Mouse (Mus musculus): ENCODE results near the gene Actc1. TPM values are rescaled to one million over a fixed set of nuclear protein-coding genes. Genes with fewer than 3 reads are reported as not detected.

Gene Actc1
- total RNA-seq (2015) (not detected in 2 replicates), total RNA-seq (2017) (not detected in 2 replicates)

DNA sequence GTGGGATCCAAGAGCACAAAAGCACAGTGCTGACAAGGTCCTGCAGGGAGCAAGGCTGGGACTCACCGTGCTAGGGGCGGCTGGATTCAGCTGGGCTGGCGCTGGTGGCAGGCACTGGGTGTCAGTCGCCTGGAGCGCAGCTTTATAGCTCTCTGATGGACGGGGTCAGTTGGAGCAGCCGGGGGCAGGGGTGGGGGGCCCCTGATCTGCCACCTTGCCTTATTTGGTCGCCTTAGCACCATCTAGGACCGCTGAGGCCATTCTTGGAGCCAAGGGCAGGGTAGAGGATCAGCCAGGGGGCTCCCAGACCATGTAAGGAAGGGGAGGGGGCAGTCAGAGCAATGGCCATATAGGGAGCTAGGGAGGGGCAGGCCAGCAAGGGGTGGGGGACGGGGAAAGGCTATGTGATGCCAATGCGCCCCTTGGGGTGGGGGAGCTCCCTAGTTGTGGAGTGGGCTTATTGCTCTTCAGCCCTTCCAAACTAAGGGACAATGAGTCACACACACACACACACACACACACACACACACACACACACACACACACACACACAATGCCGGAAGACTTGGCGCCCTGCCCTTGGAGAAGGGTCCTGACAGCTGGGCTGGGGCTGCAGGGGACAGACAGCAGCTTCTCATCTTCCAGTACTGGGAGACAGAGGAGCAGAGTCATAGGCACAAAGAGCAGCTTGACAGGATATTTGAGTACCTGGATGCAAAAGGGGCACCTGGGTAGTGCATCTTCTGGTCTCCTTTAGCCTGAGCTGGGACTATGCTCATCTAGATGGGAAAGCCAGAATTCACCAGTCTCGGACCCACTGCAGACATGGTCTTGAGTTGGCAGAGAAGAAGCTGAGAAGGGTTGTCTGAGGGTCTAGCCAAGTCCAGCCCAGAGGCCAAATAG, at the start of gene Actc1:
Gene Actc1 (minus strand): TSS at position 853 of the 903 bp plus-strand sequence.
- ATAC-seq (replicated peaks; ENCODE audit: poor library complexity) = no peak

DNA sequence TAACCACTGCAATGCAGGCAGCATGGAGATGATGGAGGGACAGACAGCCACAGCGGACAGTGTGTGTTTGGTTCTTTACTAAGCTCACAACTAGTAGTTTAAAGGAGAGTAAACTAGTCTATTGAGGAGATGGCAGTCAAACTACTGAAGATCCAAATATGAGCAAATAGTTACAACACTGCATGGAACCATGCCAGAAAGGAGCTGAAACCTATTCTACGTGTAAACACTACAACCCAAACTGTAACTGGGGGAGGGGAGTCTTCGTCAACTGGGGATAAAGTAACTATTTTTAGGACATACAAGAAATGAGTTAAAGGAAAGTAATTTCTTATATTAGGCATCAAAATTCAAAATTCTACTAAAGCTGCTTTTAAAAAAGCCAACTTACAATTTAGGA, 49.1 kb upstream of the Actc1 start:
- no peak for ATAC-seq (replicated peaks; ENCODE audit: poor library complexity)

DNA sequence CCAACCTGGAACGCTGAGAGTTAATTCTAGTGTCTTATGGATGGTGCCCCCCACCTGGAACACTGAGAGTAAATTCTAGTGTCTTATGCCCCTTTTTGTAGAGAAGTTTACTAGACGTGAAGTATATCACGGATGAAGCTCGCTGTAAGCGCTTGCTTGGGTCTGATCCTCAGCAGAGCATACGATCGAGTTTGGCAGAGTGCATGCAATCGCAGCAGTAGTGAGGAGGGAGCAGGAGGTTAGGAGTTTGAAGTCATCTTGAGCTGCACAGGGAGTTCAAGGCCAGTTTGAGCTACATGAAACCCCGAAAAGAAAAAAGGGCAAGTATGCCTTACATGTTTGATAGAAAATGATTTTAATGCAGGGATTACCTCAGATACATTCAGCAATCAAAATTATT, 47.5 kb upstream of the Actc1 start:
- ATAC-seq (replicated peaks; ENCODE audit: poor library complexity) = no peak

DNA sequence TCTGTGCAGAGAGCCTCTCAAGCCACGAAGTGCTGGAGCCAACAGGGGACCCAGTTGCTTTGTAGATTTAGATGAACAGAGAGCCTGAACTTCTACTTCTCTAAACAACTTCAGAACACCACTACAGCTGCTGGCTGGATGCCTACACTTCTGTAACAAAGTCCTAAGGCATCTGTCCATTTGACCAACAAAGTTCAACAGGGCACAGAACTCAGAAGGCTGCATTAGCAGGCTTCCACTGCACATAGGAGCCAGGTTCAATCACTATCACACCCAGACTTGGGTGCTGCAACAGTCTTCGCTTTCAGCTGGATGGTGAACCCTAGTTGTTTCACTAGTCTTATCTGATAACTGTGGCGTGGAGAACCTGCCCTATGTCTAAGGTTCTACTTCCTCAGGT, 46.5 kb upstream of the Actc1 start:
- ATAC-seq (replicated peaks; ENCODE audit: poor library complexity) = no peak

DNA sequence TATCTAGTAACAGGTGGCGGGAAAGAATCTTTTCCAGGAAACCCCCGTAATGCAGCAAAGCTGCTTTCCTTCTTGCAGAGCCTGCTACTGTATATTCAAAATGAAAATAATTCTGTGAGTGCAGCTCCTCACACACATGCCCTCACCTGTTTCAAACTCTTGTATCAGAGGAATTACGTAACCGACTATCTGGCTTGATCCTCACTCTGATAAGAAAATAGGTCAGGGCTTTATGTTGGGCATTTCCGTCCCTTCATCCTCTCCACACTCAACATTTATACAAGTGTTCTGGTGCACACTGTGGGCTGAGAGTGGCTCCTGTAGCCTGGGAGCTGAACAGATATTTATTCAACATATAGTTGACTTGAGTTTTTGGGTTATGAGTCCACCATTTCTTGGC, 45.8 kb upstream of the Actc1 start:
- ATAC-seq (replicated peaks; ENCODE audit: poor library complexity) = no peak

DNA sequence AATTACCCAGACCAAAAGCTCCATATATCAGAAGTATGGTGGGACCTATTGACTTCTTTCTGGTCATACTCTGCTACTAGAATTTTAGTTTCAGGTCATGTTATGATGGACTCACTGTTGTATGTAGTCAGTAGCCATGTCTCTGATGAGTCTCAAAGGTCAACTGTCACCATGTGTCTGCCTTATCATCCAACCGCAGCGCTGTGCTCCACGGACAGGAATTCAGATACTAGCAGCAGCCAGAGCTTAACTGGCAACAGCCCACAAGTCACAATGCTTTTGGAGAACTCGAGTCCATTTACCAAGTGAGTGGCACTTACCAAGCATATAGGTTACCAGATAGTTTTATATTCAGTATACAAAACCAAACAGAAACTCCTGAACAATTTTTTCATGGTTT, 44.3 kb upstream of the Actc1 start:
- peak; percentile 57 for ATAC-seq (replicated peaks; ENCODE audit: poor library complexity)

DNA sequence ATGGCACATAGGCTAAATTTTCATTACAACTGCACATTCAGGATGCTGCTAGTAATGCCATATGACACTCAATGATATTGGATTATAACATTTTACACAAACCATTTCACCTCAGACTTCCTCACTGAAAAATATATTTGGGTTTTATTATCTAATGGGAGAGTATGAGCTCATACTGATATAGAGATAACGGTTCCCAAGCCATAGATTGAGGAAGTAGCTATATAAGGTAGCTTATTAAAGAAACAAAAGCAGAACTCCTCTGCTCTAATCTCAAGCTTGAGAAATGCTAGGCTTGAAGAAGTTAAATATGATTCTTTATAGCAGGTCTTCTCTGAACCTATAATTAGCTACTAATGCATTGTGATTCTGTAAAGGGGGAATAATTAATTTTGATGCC, 43.2 kb upstream of the Actc1 start:
- ATAC-seq (replicated peaks; ENCODE audit: poor library complexity) = peak; percentile 60

DNA sequence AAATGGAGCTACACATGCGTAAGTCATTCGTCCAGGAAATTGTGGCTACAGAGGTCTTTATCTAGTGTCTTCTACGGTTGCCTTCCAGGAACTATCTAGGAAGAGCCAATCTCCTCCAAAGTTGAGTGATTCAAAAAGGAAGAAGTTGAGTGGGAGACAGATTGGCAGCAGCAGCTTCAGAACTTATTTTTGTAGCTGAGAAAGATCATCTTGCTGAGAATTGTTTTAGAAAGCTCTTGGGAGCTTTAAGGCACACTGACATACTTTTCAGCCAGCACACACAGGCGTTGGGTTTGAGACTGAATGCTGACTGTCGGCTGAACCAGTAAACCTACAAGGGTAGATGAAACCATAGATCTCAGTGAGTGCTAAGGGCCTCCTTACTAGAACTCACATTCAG, 42.0 kb upstream of the Actc1 start:
- no peak for ATAC-seq (replicated peaks; ENCODE audit: poor library complexity)

DNA sequence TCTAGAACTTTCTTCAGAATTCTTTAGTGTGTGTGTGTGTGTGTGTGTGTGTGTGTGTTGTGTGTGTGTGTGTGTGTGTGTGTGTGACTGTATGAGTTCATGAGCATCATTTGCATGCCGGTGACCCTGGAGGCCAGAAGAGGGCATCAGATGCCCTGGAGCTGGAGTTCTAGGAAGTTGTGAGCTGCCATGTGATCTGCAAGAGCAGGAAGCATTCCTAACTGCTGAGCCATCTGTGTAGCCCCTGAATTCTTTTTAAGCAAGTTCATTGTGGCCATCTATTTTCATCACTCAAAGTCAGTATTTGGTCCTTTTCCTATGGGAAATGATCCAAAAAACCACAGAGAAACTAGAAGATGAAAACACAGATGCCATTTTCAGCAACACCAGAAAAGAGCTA, 41.3 kb upstream of the Actc1 start:
- ATAC-seq (replicated peaks; ENCODE audit: poor library complexity) = no peak

DNA sequence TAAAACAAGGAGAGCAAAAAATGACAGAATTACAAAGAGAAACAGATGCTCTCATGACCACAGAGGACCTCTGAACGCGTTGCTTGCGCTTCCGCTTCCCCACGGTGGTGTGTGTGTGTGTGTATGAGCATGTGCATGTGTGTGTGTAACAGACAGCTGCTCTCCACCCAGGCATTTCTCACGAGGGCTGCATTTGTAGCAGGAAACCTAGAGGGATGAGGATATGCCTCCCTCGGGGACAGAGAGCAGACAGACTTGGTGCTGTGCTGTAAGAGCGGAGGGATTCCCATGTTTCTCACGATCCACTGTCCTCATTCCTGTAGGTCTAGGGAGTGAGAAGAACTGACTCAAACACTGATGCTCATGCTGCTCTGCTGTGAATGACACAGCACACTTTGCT, 40.2 kb upstream of the Actc1 start:
- ATAC-seq (replicated peaks; ENCODE audit: poor library complexity) = no peak

DNA sequence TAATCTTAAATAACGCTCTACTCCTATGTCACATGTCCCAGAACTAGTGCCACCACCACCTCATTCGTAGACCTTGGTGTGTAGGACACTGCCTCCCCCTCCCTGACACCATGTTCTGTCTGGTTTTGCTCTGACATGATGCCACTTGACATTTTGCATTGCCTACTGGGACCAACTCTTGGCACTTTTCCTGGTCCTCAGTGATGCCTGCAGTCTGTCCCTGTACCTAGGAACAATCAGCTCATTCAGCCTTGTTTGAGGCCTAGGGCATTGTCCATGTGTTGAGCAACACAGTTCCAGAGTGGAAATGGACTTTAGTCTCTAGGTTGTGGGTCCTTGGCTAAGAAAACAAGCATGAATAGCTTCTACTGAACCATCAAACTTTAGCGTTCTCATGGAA, 36.5 kb upstream of the Actc1 start:
- no peak for ATAC-seq (replicated peaks; ENCODE audit: poor library complexity)

DNA sequence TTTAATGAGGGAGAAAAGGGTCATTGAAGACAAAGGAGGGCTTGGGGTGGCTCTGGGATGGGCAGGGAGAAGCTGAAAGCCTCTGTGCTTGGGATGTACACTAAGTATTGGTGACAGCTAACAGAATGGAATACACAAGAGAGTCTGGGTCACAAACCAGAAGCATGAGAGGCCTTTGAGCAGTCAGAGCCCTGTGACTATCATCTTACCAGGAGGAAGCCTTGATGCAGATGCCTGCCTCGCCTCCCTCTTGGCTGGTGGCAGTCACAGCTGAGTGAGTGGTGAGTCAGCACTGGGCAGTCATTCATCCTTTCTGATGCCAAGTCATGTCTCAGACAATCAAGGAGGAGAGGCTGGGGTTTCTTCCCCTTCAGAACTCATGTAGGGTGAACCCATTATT, 33.9 kb upstream of the Actc1 start:
- ATAC-seq (replicated peaks; ENCODE audit: poor library complexity) = no peak

DNA sequence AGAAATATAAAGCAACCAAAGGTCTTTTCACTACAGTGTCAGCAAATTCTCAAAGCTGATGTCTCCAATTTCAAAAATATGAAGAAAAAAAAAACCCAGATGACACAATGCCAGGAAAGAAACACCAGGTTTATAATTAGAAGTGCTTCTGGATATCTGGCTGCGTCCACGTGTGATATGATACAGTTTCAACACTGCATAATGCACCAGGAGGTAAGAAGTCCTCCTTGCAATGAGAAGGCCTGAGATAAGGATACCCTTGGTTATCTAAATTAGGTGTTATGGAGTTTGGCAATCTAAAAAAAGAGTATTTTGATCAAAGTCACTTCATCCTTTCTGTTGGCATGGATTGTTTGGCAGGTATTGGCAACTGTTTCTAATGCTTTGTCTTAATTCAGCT, 18.5 kb upstream of the Actc1 start:
- ATAC-seq (replicated peaks; ENCODE audit: poor library complexity) = no peak

DNA sequence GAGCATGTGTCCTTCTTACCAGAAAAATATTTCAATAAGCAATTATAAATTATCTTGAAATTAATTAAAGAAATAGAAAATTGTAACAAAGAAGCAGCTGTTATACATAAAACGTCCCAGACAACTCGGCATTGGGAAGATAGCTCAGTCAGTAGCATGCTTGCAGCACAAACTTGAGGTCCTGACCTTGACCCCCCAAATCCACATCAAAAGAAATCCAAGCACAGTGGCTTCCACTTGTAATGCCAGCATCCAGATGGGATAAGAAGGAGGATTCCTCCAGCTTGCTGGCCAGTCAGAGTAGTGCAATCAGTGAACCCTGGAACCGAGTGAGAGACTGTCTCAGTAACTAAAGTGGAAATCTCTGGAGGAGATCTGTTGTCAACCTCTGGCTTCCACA, 12.9 kb upstream of the Actc1 start:
- ATAC-seq (replicated peaks; ENCODE audit: poor library complexity) = no peak

DNA sequence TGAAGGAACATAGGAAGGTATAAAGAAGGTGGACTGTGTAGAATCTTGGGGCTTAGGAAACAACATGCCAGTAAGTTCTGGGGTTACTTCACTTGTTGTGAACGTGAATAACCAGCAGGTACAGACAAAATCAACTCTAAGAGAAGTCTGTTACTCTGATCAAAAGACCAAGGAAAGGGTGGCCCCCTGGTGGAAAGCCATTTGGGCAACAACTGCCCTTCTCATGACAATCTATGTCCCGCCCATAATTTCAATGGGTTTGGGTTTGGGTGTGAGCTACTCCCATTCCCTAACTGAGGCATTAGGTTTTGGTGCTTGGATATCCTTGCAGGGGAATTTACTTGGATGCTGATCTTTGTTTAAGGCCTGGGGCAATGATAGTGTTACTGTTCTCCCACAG, 10.7 kb upstream of the Actc1 start:
- no peak for ATAC-seq (replicated peaks; ENCODE audit: poor library complexity)

DNA sequence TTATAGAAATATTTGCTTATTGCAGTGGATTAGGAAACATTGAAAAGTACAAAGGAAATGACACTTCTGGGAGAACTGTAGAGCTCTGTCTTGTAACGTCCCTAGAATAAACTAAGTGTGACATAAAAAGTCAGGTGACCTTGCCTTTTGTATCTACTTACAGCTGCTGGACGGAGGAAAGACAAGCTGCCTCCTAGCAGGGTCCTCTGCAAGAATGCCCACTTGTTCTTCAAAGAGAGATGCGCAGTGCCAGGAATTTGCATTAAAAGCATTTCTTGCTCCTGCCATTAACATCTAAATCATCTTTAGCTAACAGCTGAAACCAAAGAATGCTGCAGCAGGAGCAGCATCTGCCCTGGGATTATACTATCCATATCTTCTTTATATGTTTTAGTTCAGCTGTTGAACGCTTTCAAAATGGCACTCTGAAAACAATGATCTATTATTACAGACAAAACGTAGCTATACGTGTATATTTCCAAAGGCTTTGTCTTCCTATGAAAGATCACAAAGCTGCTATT, 6.8 kb upstream of the Actc1 start:
- no peak for ATAC-seq (replicated peaks; ENCODE audit: poor library complexity)

DNA sequence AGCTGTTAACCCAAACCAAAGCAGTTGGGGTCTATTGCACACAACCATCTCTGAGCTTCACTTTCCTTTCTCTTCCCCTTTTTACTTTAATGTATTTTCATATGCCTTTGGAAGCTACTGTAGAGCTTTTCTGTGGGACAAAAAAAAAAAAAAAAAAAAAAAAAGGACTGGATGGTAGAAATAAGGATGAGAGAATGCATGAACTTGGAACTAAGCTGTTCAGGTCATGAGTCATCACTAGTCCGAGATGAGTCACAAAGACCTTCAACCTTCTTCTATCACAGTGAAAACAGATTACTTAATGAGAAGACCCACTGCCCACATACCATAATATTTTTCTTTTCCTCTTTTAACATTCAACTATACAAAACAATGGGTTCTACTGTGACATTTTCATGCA, 6.3 kb upstream of the Actc1 start:
- no peak for ATAC-seq (replicated peaks; ENCODE audit: poor library complexity)

DNA sequence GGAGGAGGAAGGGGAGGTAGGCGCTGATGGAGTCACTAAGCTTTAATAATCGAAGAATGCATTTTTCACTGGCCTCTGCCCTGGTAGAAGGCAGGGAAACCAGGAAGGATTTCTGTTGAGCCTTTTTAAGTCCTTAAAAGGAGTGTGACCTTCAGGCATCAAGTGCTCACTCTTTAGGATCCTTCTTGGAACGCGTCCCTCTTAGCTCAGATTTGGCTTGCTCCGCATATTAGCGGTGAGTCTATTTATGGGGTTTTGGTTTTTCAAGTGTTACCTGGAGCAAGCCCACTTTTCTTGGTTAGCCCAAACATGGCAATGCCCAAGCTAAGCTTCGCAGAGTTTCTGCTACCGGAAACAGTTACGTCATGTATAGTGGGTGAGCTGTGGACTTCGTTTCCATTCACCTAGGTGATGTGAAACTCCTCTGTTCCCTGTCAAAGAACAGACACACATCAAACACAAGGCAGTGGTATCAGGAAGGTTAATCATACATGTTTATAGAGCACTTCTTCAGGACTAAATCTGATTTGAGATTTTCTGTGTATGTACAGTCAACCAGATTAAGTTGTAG, 5.0 kb upstream of the Actc1 start:
- no peak for ATAC-seq (replicated peaks; ENCODE audit: poor library complexity)

DNA sequence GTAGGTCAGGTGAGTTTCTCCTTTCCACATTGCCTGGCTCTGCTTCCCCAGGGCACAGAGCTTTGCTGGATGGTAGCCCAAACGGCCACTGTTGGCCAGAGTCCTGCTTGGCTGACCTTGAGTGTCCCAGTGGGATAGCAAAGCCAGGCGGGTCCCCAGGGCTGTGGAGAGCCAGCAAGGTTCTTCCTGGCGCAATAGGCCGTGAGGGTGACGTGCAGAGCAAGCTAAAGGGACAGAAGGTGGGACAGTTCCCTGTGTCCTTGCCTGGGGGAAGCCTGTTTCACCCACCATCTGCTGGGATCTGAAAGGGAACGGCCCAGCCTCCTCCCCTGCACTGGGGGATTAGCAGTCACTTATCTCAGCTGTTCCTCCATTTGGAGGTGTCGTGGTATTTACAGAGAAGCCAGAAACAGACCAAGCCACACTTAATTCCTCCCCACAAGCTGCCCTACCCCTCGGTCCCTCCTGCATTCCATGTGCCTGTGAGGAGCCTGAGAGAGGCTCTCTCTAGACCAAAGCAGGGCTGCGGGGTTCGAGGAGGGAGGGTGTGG, 4.0 kb upstream of the Actc1 start:
- ATAC-seq (replicated peaks; ENCODE audit: poor library complexity) = no peak

DNA sequence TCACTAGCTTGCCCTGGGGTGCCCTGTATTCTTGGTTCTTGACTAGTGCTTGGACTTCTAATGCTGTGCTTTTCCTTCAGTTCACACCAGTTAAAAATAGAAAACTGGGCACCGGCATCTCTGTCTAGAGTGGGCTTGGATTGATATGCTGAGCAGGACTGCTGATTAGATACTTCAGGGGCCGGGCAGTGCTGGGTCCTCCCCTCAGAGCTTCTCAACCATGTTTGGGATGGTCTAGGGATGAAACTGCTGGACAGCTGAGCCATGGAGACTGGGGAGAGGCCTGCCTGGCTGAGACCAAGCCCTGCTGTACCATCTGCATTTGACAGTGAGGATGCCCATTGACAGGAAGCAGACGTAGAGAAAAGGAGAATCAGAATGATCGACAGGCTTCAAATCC, 781 bp upstream of the Actc1 start:
- ATAC-seq (replicated peaks; ENCODE audit: poor library complexity) = no peak

DNA sequence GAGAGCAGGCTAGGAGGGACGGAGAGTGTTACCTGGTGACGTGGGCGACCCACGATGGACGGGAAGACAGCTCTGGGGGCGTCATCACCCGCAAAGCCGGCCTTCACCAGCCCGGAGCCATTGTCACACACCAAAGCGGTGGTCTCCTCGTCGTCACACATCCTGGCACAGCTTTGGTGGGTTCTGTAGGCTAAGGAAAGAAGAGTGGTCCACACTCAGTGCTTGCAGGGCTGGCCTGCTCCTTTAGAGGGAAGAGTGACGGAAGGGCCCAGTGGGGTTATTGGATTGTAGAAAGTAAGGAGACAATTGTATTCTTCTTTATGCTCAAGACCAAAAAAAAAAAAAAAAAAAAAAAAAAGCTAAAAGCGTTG, 1.5 kb downstream of the Actc1 start:
- ATAC-seq (replicated peaks; ENCODE audit: poor library complexity) = no peak
